Mouse (Mus musculus) right cerebral cortex, postnatal 4 days (tissue): Measurements from ENCODE around the gene Picalm.
"Not testable (repeated sequence)": the region's sequence is repeated elsewhere in the genome, so short reads cannot be mapped to it uniquely, and the experiment has no call there.

Source experiments
- DNase-seq: peaks from one replicate; pipeline ENCODE4 v3.0.0-alpha.2; 2022

Picalm gene

GRCm38 (mm10) chr7:90132322-90132721 lies 2.3 kb downstream of the Picalm start:
- DNase-seq: no peak

GRCm38 (mm10) chr7:90136736-90137135 lies 6.7 kb downstream of the Picalm start:
- no peak for DNase-seq

GRCm38 (mm10) chr7:90138359-90138758 lies 8.3 kb downstream of the Picalm start:
- DNase-seq: no peak

- DNase-seq: no peak
Observed at GRCm38 (mm10) chr7:90140290-90140689, 10.3 kb downstream of the Picalm start.

- DNase-seq: no peak
Observed at GRCm38 (mm10) chr7:90144275-90144674, 14.3 kb downstream of the Picalm start.

GRCm38 (mm10) chr7:90144971-90145370 lies 15.0 kb downstream of the Picalm start:
- no peak for DNase-seq

- no peak for DNase-seq
Observed at GRCm38 (mm10) chr7:90145376-90145775, 15.4 kb downstream of the Picalm start.

- DNase-seq: no peak
Observed at GRCm38 (mm10) chr7:90145897-90146296, 15.9 kb downstream of the Picalm start.

GRCm38 (mm10) chr7:90146321-90146720 lies 16.3 kb downstream of the Picalm start:
- no peak for DNase-seq

- DNase-seq: no peak
Observed at GRCm38 (mm10) chr7:90148023-90148422, 18.0 kb downstream of the Picalm start.

- no peak for DNase-seq
Observed at GRCm38 (mm10) chr7:90148516-90148915, 18.5 kb downstream of the Picalm start.

GRCm38 (mm10) chr7:90150311-90150710 lies 20.3 kb downstream of the Picalm start:
- DNase-seq: peak; percentile 11

- no peak for DNase-seq
Observed at GRCm38 (mm10) chr7:90158034-90158433, 28.0 kb downstream of the Picalm start.

- no peak for DNase-seq
Observed at GRCm38 (mm10) chr7:90160598-90160997, 30.6 kb downstream of the Picalm start.

GRCm38 (mm10) chr7:90164276-90164675 lies 34.3 kb downstream of the Picalm start:
- DNase-seq: no peak

- DNase-seq: no peak
Observed at GRCm38 (mm10) chr7:90165970-90166369, 36.0 kb downstream of the Picalm start.

GRCm38 (mm10) chr7:90167777-90168176 lies 37.8 kb downstream of the Picalm start:
- DNase-seq: not testable (repeated sequence)

- no peak for DNase-seq
Observed at GRCm38 (mm10) chr7:90173778-90174177, 43.8 kb downstream of the Picalm start.

GRCm38 (mm10) chr7:90175576-90175975 lies 45.6 kb downstream of the Picalm start:
- no peak for DNase-seq

GRCm38 (mm10) chr7:90180635-90181034 lies 50.6 kb downstream of the Picalm start:
- no peak for DNase-seq

- DNase-seq: no peak
Observed at GRCm38 (mm10) chr7:90200251-90200650, 70.2 kb downstream of the Picalm start.

GRCm38 (mm10) chr7:90201877-90202465 lies 72.0 kb downstream of the Picalm start:
- DNase-seq: no peak

GRCm38 (mm10) chr7:90203914-90204313 lies 73.9 kb downstream of the Picalm start:
- DNase-seq: no peak

GRCm38 (mm10) chr7:90210116-90210515 lies 80.1 kb downstream of the Picalm start:
- DNase-seq: no peak

- DNase-seq: no peak
Observed at GRCm38 (mm10) chr7:90210947-90211346, 80.9 kb downstream of the Picalm start.
